In genomic region chr6:34168834-34169233, GRCm38 (mm10) we compare ENCODE assay signal across 26 mouse cellular contexts. TPM values are rescaled to one million over a fixed set of nuclear protein-coding genes. Genes with fewer than 3 reads are reported as not detected.
DNase-seq lines count a peak whose midpoint lies in the region; ATAC-seq and TF ChIP-seq lines count a peak whose summit lies in the region.
"Had no signal": no experiment of that assay in that cellular context is flagged by ENCODE, and none has a peak within 500 bp of the region (broad histone marks: within the 10 kb centered on the region; RNA-seq: fewer than 3 reads in every experiment).

No protein-coding gene starts in this region.

- no peak for TF ChIP-seq POLR2A in kidney, adult 2 months (IDR thresholded peaks at IDR 0.05; ENCODE audit: low read depth, low read length)

- TF ChIP-seq CTCF in kidney, adult 2 months (conservative IDR thresholded peaks at IDR 0.05; ENCODE audit: insufficient read depth, insufficient read length, low read depth, low read length) = no peak

- H3K9ac ChIP-seq in hindbrain, embryonic 16.5 days (ENCODE audit: low read depth, low read length) = no peak overlapping the region
- H3K9ac ChIP-seq: embryonic facial prominence, embryonic 12.5 days; forebrain, embryonic 13.5 days; forebrain, embryonic 15.5 days; forebrain, postnatal 0 days had no signal

- peaks cover 24% of the 10 kb centered on the region for H3K36me3 ChIP-seq in hindbrain, embryonic 16.5 days (ENCODE audit: control insufficient read depth, insufficient read depth, low read length)
- peaks cover 7% of the 10 kb centered on the region for H3K36me3 ChIP-seq in kidney, adult 2 months (ENCODE audit: control insufficient read depth, insufficient read depth, low read length)

- intact Hi-C loops in left cerebral cortex, postnatal 25 days (cut with DNase I) = no loop called here

- ATAC-seq in hematopoietic stem cell, adult 5-6 weeks (replicated peaks in 1 of 2; ENCODE audit: insufficient read depth in 1 of 2, low FRiP score in 2 of 2, low TSS enrichment in 1 of 2, low read depth in 1 of 2, poor library complexity in 2 of 2, severe bottlenecking in 2 of 2) = peak; percentile 46 to 60
- ATAC-seq in megakaryocyte-erythroid progenitor cell, adult 5-6 weeks (replicated peaks; ENCODE audit: low FRiP score, low TSS enrichment, poor library complexity, severe bottlenecking) = 0 out of 2 replicates have a peak, but pooled peaks have one; percentile 41
- ATAC-seq in hindbrain, embryonic 16.5 days = no peak
- ATAC-seq: activated CD4-positive, CD25-positive, alpha-beta regulatory T cell, adult 4 months; CD4-positive, CD25-positive, alpha-beta regulatory T cell, adult 4 months; forebrain, embryonic 13.5 days; forebrain, embryonic 15.5 days; forebrain, postnatal 0 days; Patski had no signal

- no peaks in the 10 kb centered on the region for H3K27me3 ChIP-seq in hindbrain, embryonic 16.5 days (replicated peaks; ENCODE audit: control insufficient read depth, insufficient read depth, low read length)
- H3K27me3 ChIP-seq in kidney, adult 2 months (replicated peaks; ENCODE audit: control insufficient read depth, insufficient read depth, low read length) = no peaks in the 10 kb centered on the region
- H3K27me3 ChIP-seq: CH12.LX; embryonic facial prominence, embryonic 12.5 days; forebrain, embryonic 13.5 days; forebrain, embryonic 15.5 days; Patski had no signal

- H3K4me3 ChIP-seq in hindbrain, embryonic 16.5 days (ENCODE audit: low read length) = no peak overlapping the region
- no peak overlapping the region for H3K4me3 ChIP-seq in kidney, adult 2 months (ENCODE audit: insufficient read depth, low read depth, low read length)
- H3K4me3 ChIP-seq: embryonic facial prominence, embryonic 10.5 days; embryonic facial prominence, embryonic 12.5 days; forebrain, embryonic 13.5 days; forebrain, embryonic 15.5 days had no signal

- no peak overlapping the region for H3K27ac ChIP-seq in hindbrain, embryonic 16.5 days (ENCODE audit: low read depth, low read length)
- no peak overlapping the region for H3K27ac ChIP-seq in kidney, adult 2 months (ENCODE audit: insufficient read depth, low read depth, low read length)
- H3K27ac ChIP-seq: embryonic facial prominence, embryonic 10.5 days; embryonic facial prominence, embryonic 12.5 days; forebrain, embryonic 13.5 days; forebrain, embryonic 15.5 days had no signal

- H3K9me3 ChIP-seq in hindbrain, embryonic 16.5 days (ENCODE audit: control insufficient read depth, low read length) = no peaks in the 10 kb centered on the region
- H3K9me3 ChIP-seq: embryonic facial prominence, embryonic 10.5 days; embryonic facial prominence, embryonic 12.5 days; forebrain, embryonic 13.5 days; forebrain, embryonic 15.5 days; G1E had no signal

- 76% methylated on average over 3 of the region's 3 CpGs for WGBS in hindbrain, embryonic 16.5 days
- WGBS in kidney, adult 2 months = 70% methylated on average over 3 of the region's 3 CpGs

- no peak overlapping the region for H3K4me2 ChIP-seq in hindbrain, embryonic 16.5 days (ENCODE audit: low read length)
- H3K4me2 ChIP-seq: embryonic facial prominence, embryonic 12.5 days; forebrain, embryonic 13.5 days; forebrain, embryonic 15.5 days had no signal

- no peaks in the 10 kb centered on the region for H3K4me1 ChIP-seq in hindbrain, embryonic 16.5 days (ENCODE audit: control insufficient read depth, insufficient read depth, low read depth, low read length)
- peaks cover 20% of the 10 kb centered on the region for H3K4me1 ChIP-seq in kidney, adult 2 months (ENCODE audit: control insufficient read depth, insufficient read depth, low read length)
- H3K4me1 ChIP-seq: embryonic facial prominence, embryonic 10.5 days; embryonic facial prominence, embryonic 12.5 days; forebrain, embryonic 13.5 days had no signal

- peak; percentile 30 for DNase-seq in adrenal gland, postnatal 10 days
- DNase-seq in adrenal gland, postnatal 25 days = no peak
- DNase-seq in adipocyte (ENCODE audit: low spot score) = peak; percentile 49
- no peak for DNase-seq in kidney, adult 2 months
- no peak for DNase-seq in left cerebral cortex, postnatal 25 days (ENCODE audit: low spot score in 2 of 2)
- DNase-seq: adrenal gland, postnatal 14 days; B cell, adult 2 months; cerebellum, adult 11 months; cerebellum, adult 18-20 months; cerebellum, adult 8-10 months; cerebellum, adult 9-11 months; cerebellum, postnatal 14 days; cerebellum, postnatal 36 days; forebrain, postnatal 0 days had no signal

RNA-seq across cellular contexts. Expression of gene Slc35b4, which starts 8.1 kb away (rescaled TPM):
- total RNA-seq in adrenal gland, postnatal 10 days (2021) = 10 to 100 TPM; 22.9 to 26.1 TPM
- total RNA-seq in adrenal gland, postnatal 25 days (2021) = 28.5 and 35.1 TPM in 2 replicates
- total RNA-seq in hematopoietic stem cell, adult 5-6 weeks (2017) = 31.8 and 32.2 TPM in 2 replicates
- 11.5 and 15.7 TPM in 2 replicates for total RNA-seq in megakaryocyte-erythroid progenitor cell, adult 5-6 weeks (2014; fragmentation: Nextera tagmentation)
- total RNA-seq in megakaryocyte-erythroid progenitor cell, adult 5-6 weeks (2017) = 10.3 and 17.4 TPM in 2 replicates
- 42.7 and 45.3 TPM in 2 replicates for polyA plus RNA-seq in hindbrain, embryonic 16.5 days (2015; fragmentation: Nextera tagmentation; extraction: Ambion mirVana)
- 88.5 and 90.9 TPM in 2 replicates for polyA plus RNA-seq in kidney, adult 2 months (2012; rRNA removed)
- total RNA-seq in left cerebral cortex, postnatal 25 days (2021) = 10 to 100 TPM; 54.7 to 64.1 TPM

Comparison
In these comparisons a context has a peak if more than half of its experiments do, and no peak if none do; other contexts are left out.
1. DNase-seq: peak in adrenal gland, postnatal 10 days (single experiment) and adipocyte (single experiment); none in adrenal gland, postnatal 25 days (single experiment), kidney, adult 2 months (single experiment) and left cerebral cortex, postnatal 25 days (0 of 2).